Mouse (Mus musculus): ENCODE measurements at regions not wholly inside any gene's neighbourhood (a gene's known extent, or its start where the extent isn't known, plus 50 kb on each side); places are given as distances from the start of the nearest gene placed in this dataset.

GRCm38 (mm10) chr8:89568641-89569040 lies 524.7 kb upstream of the Sall1 start:
- H3K9ac ChIP-seq (ENCODE audit: low read length) = no peak overlapping the region
- H3K27me3 ChIP-seq (ENCODE audit: control insufficient read depth, insufficient read depth, low read length) = peaks cover 32% of the 10 kb centered on the region
- no peak overlapping the region for H3K4me3 ChIP-seq (ENCODE audit: control insufficient read depth in 1 of 2, insufficient read depth in 1 of 2, low read depth in 1 of 2, low read length in 2 of 2)
- H3K9me3 ChIP-seq (ENCODE audit: control insufficient read depth, low read length) = no peaks in the 10 kb centered on the region
- no peaks in the 10 kb centered on the region; a peak in 1 of 4 replicates for H3K4me1 ChIP-seq (ENCODE audit: control insufficient read depth in 2 of 2, insufficient read depth in 2 of 2, low read length in 2 of 2)
- no peak overlapping the region for H3K27ac ChIP-seq (replicated peaks in 1 of 2; ENCODE audit: control insufficient read depth in 1 of 2, insufficient read depth in 1 of 2, low read depth in 2 of 2, low read length in 2 of 2)
- H3K4me2 ChIP-seq (ENCODE audit: low read length) = no peak overlapping the region
- H3K36me3 ChIP-seq (ENCODE audit: control insufficient read depth, insufficient read depth, low read length) = no peaks in the 10 kb centered on the region
- ATAC-seq (ENCODE audit: insufficient number of reproducible peaks, insufficient read depth, low FRiP score, low read depth) = no peak
- WGBS = 70% methylated on average over 7 of the region's 7 CpGs

GRCm38 (mm10) chr8:89566986-89567385 lies 523.0 kb upstream of the Sall1 start:
- Histone ChIP-seq H3K27me3 (ENCODE audit: control insufficient read depth, insufficient read depth, low read length) (peaks cover 16% of the 10 kb centered on the region), H3K27ac (replicated peaks in 1 of 2; ENCODE audit: control insufficient read depth in 1 of 2, insufficient read depth in 1 of 2, low read depth in 2 of 2, low read length in 2 of 2) (no peak overlapping the region), H3K36me3 (ENCODE audit: control insufficient read depth, insufficient read depth, low read length) (no peaks in the 10 kb centered on the region), H3K4me3 (ENCODE audit: control insufficient read depth in 1 of 2, insufficient read depth in 1 of 2, low read depth in 1 of 2, low read length in 2 of 2) (no peak overlapping the region), H3K9me3 (ENCODE audit: control insufficient read depth, low read length) (no peaks in the 10 kb centered on the region), H3K4me1 (ENCODE audit: control insufficient read depth in 2 of 2, insufficient read depth in 2 of 2, low read length in 2 of 2) (no peaks in the 10 kb centered on the region; a peak in 1 of 4 replicates), H3K9ac (ENCODE audit: low read length) (no peak overlapping the region), H3K4me2 (ENCODE audit: low read length) (no peak overlapping the region)
- 70% methylated on average over 7 of the region's 7 CpGs for WGBS
- no peak for ATAC-seq (ENCODE audit: insufficient number of reproducible peaks, insufficient read depth, low FRiP score, low read depth)

- Histone ChIP-seq H3K9me3 (ENCODE audit: control insufficient read depth, low read length) (no peaks in the 10 kb centered on the region), H3K9ac (ENCODE audit: low read length) (no peak overlapping the region), H3K4me2 (ENCODE audit: low read length) (no peak overlapping the region), H3K4me3 (ENCODE audit: control insufficient read depth in 1 of 2, insufficient read depth in 1 of 2, low read depth in 1 of 2, low read length in 2 of 2) (no peak overlapping the region), H3K4me1 (ENCODE audit: control insufficient read depth in 2 of 2, insufficient read depth in 2 of 2, low read length in 2 of 2) (no peaks in the 10 kb centered on the region; a peak in 1 of 4 replicates), H3K27ac (replicated peaks in 1 of 2; ENCODE audit: control insufficient read depth in 1 of 2, insufficient read depth in 1 of 2, low read depth in 2 of 2, low read length in 2 of 2) (no peak overlapping the region), H3K27me3 (ENCODE audit: control insufficient read depth, insufficient read depth, low read length) (peaks cover 15% of the 10 kb centered on the region; the same call in 1 of the 2 replicates), H3K36me3 (ENCODE audit: control insufficient read depth, insufficient read depth, low read length) (no peaks in the 10 kb centered on the region)
- ATAC-seq (ENCODE audit: insufficient number of reproducible peaks, insufficient read depth, low FRiP score, low read depth) = no peak
- WGBS = 65% methylated on average over 4 of the region's 4 CpGs
These were observed 522.5 kb upstream of the Sall1 start for GRCm38 (mm10) chr8:89566461-89566860.

GRCm38 (mm10) chr8:89565147-89565826 lies 521.3 kb upstream of the Sall1 start:
- no peak overlapping the region for H3K4me3 ChIP-seq (ENCODE audit: control insufficient read depth in 1 of 2, insufficient read depth in 1 of 2, low read depth in 1 of 2, low read length in 2 of 2)
- H3K27ac ChIP-seq (replicated peaks in 1 of 2; ENCODE audit: control insufficient read depth in 1 of 2, insufficient read depth in 1 of 2, low read depth in 2 of 2, low read length in 2 of 2) = no peak overlapping the region
- ATAC-seq (ENCODE audit: insufficient number of reproducible peaks, insufficient read depth, low FRiP score, low read depth) = no peak
- no peaks in the 10 kb centered on the region for H3K9me3 ChIP-seq (ENCODE audit: control insufficient read depth, low read length)
- WGBS = 82% methylated on average over 9 of the region's 9 CpGs
- no peak overlapping the region for H3K9ac ChIP-seq (ENCODE audit: low read length)
- H3K4me1 ChIP-seq (ENCODE audit: control insufficient read depth in 2 of 2, insufficient read depth in 2 of 2, low read length in 2 of 2) = no peaks in the 10 kb centered on the region; a peak in 1 of 4 replicates
- no peaks in the 10 kb centered on the region for H3K36me3 ChIP-seq (ENCODE audit: control insufficient read depth, insufficient read depth, low read length)
- H3K4me2 ChIP-seq (ENCODE audit: low read length) = no peak overlapping the region
- peaks cover 15% of the 10 kb centered on the region; the same call in 1 of the 2 replicates for H3K27me3 ChIP-seq (ENCODE audit: control insufficient read depth, insufficient read depth, low read length)

- no peak overlapping the region for H3K27ac ChIP-seq (replicated peaks in 1 of 2; ENCODE audit: control insufficient read depth in 1 of 2, insufficient read depth in 1 of 2, low read depth in 2 of 2, low read length in 2 of 2)
- no peaks in the 10 kb centered on the region for H3K4me1 ChIP-seq (ENCODE audit: control insufficient read depth in 2 of 2, insufficient read depth in 2 of 2, low read length in 2 of 2)
- ATAC-seq (ENCODE audit: insufficient number of reproducible peaks, insufficient read depth, low FRiP score, low read depth) = no peak
- H3K36me3 ChIP-seq (ENCODE audit: control insufficient read depth, insufficient read depth, low read length) = no peaks in the 10 kb centered on the region
- H3K4me2 ChIP-seq (ENCODE audit: low read length) = no peak overlapping the region
- H3K4me3 ChIP-seq (ENCODE audit: control insufficient read depth in 1 of 2, insufficient read depth in 1 of 2, low read depth in 1 of 2, low read length in 2 of 2) = no peak overlapping the region
- WGBS = 64% methylated on average over 2 of the region's 2 CpGs
- H3K9ac ChIP-seq (ENCODE audit: low read length) = no peak overlapping the region
- no peaks in the 10 kb centered on the region for H3K9me3 ChIP-seq (ENCODE audit: control insufficient read depth, low read length)
- H3K27me3 ChIP-seq (ENCODE audit: control insufficient read depth, insufficient read depth, low read length) = peaks cover 7% of the 10 kb centered on the region; the same call in 1 of the 2 replicates
These were observed 519.6 kb upstream of the Sall1 start for GRCm38 (mm10) chr8:89563544-89563943.

GRCm38 (mm10) chr8:89562597-89562996 lies 518.6 kb upstream of the Sall1 start:
- H3K9ac ChIP-seq (ENCODE audit: low read length) = no peak overlapping the region

GRCm38 (mm10) chr8:89541231-89541630 lies 497.3 kb upstream of the Sall1 start:
- WGBS = 39% methylated on average over 3 of the region's 3 CpGs

More at GRCm38 (mm10) chr8:89562597-89562996, 518.6 kb upstream of the Sall1 start:
- ATAC-seq (ENCODE audit: insufficient number of reproducible peaks, insufficient read depth, low FRiP score, low read depth) = no peak
- WGBS = 75% methylated on average over 8 of the region's 8 CpGs
- Histone ChIP-seq H3K4me1 (ENCODE audit: control insufficient read depth in 2 of 2, insufficient read depth in 2 of 2, low read length in 2 of 2) (no peaks in the 10 kb centered on the region), H3K4me2 (ENCODE audit: low read length) (no peak overlapping the region), H3K27ac (replicated peaks in 1 of 2; ENCODE audit: control insufficient read depth in 1 of 2, insufficient read depth in 1 of 2, low read depth in 2 of 2, low read length in 2 of 2) (no peak overlapping the region), H3K36me3 (ENCODE audit: control insufficient read depth, insufficient read depth, low read length) (no peaks in the 10 kb centered on the region), H3K9me3 (ENCODE audit: control insufficient read depth, low read length) (no peaks in the 10 kb centered on the region), H3K27me3 (ENCODE audit: control insufficient read depth, insufficient read depth, low read length) (0 out of 2 replicates have a peak, but pooled peaks cover 5% of the 10 kb centered on the region), H3K4me3 (ENCODE audit: control insufficient read depth in 1 of 2, insufficient read depth in 1 of 2, low read depth in 1 of 2, low read length in 2 of 2) (no peak overlapping the region)

GRCm38 (mm10) chr8:89534605-89535004 lies 490.6 kb upstream of the Sall1 start:
- ATAC-seq (ENCODE audit: insufficient number of reproducible peaks, insufficient read depth, low FRiP score, low read depth) = no peak
- H3K4me3 ChIP-seq (ENCODE audit: control insufficient read depth in 1 of 2, insufficient read depth in 1 of 2, low read depth in 1 of 2, low read length in 2 of 2) = no peak overlapping the region
- no peaks in the 10 kb centered on the region for H3K27me3 ChIP-seq (ENCODE audit: control insufficient read depth, insufficient read depth, low read length)
- WGBS = 71% methylated on average over 10 of the region's 10 CpGs
- H3K9me3 ChIP-seq (ENCODE audit: control insufficient read depth, low read length) = no peaks in the 10 kb centered on the region
- H3K36me3 ChIP-seq (ENCODE audit: control insufficient read depth, insufficient read depth, low read length) = no peaks in the 10 kb centered on the region
- no peak overlapping the region for H3K27ac ChIP-seq (replicated peaks in 1 of 2; ENCODE audit: control insufficient read depth in 1 of 2, insufficient read depth in 1 of 2, low read depth in 2 of 2, low read length in 2 of 2)
- H3K4me2 ChIP-seq (ENCODE audit: low read length) = no peak overlapping the region
- H3K4me1 ChIP-seq (ENCODE audit: control insufficient read depth in 2 of 2, insufficient read depth in 2 of 2, low read length in 2 of 2) = no peaks in the 10 kb centered on the region
- no peak overlapping the region for H3K9ac ChIP-seq (ENCODE audit: low read length)

More at GRCm38 (mm10) chr8:89541231-89541630, 497.3 kb upstream of the Sall1 start:
- no peak for ATAC-seq (ENCODE audit: insufficient number of reproducible peaks, insufficient read depth, low FRiP score, low read depth)
- H3K4me3 ChIP-seq (ENCODE audit: control insufficient read depth in 1 of 2, insufficient read depth in 1 of 2, low read depth in 1 of 2, low read length in 2 of 2) = no peak overlapping the region
- no peaks in the 10 kb centered on the region for H3K36me3 ChIP-seq (ENCODE audit: control insufficient read depth, insufficient read depth, low read length)
- no peaks in the 10 kb centered on the region for H3K27me3 ChIP-seq (ENCODE audit: control insufficient read depth, insufficient read depth, low read length)
- no peak overlapping the region for H3K9ac ChIP-seq (ENCODE audit: low read length)
- H3K9me3 ChIP-seq (ENCODE audit: control insufficient read depth, low read length) = no peaks in the 10 kb centered on the region
- no peak overlapping the region for H3K4me2 ChIP-seq (ENCODE audit: low read length)
- H3K27ac ChIP-seq (replicated peaks in 1 of 2; ENCODE audit: control insufficient read depth in 1 of 2, insufficient read depth in 1 of 2, low read depth in 2 of 2, low read length in 2 of 2) = no peak overlapping the region
- no peaks in the 10 kb centered on the region for H3K4me1 ChIP-seq (ENCODE audit: control insufficient read depth in 2 of 2, insufficient read depth in 2 of 2, low read length in 2 of 2)
